Mouse (Mus musculus): Measurements from ENCODE around the gene Nacc2.

The Nacc2 gene

GRCm38 (mm10) chr2:26091771-26092393 is 31.1 kb downstream of the Nacc2 start:
- DNase-seq, result peak; percentile 14

- no peak for DNase-seq
Observed at GRCm38 (mm10) chr2:26090876-26091770, 31.9 kb downstream of the Nacc2 start.

- no peak for DNase-seq
Observed at GRCm38 (mm10) chr2:26089005-26089404, 34.0 kb downstream of the Nacc2 start.

GRCm38 (mm10) chr2:26086926-26087600 is 36.0 kb downstream of the Nacc2 start:
- no peak for DNase-seq

GRCm38 (mm10) chr2:26086505-26086904 is 36.5 kb downstream of the Nacc2 start:
- DNase-seq, result no peak

- DNase-seq, result no peak
Observed at GRCm38 (mm10) chr2:26082883-26083282, 40.1 kb downstream of the Nacc2 start.

GRCm38 (mm10) chr2:26080830-26081229 is 42.2 kb downstream of the Nacc2 start:
- no peak for DNase-seq

- no peak for DNase-seq
Observed at GRCm38 (mm10) chr2:26079409-26079808, 43.6 kb downstream of the Nacc2 start.

GRCm38 (mm10) chr2:26077068-26077467 is 46.0 kb downstream of the Nacc2 start:
- no peak for DNase-seq

- DNase-seq, result no peak
Observed at GRCm38 (mm10) chr2:26076121-26076520, 46.9 kb downstream of the Nacc2 start.

GRCm38 (mm10) chr2:26074551-26074950 is 48.5 kb downstream of the Nacc2 start:
- DNase-seq, result no peak

- no peak for DNase-seq
Observed at GRCm38 (mm10) chr2:26068592-26068991, 54.4 kb downstream of the Nacc2 start.

GRCm38 (mm10) chr2:26068175-26068574 is 54.8 kb downstream of the Nacc2 start:
- DNase-seq, result no peak

- DNase-seq, result no peak
Observed at GRCm38 (mm10) chr2:26066527-26066926, 56.5 kb downstream of the Nacc2 start.

GRCm38 (mm10) chr2:26062742-26063427 is 60.1 kb downstream of the Nacc2 start:
- DNase-seq, result no peak

GRCm38 (mm10) chr2:26062241-26062640 is 60.8 kb downstream of the Nacc2 start:
- no peak for DNase-seq

- no peak for DNase-seq
Observed at GRCm38 (mm10) chr2:26061018-26061666, 61.9 kb downstream of the Nacc2 start.

GRCm38 (mm10) chr2:26057053-26057452 is 66.0 kb downstream of the Nacc2 start:
- DNase-seq, result no peak

- no peak for DNase-seq
Observed at GRCm38 (mm10) chr2:26056226-26056625, 66.8 kb downstream of the Nacc2 start.

GRCm38 (mm10) chr2:26055747-26056102 is 67.3 kb downstream of the Nacc2 start:
- DNase-seq, result no peak

GRCm38 (mm10) chr2:26055046-26055746 is 67.8 kb downstream of the Nacc2 start:
- peak; percentile 73 for DNase-seq

GRCm38 (mm10) chr2:26052806-26053205 is 70.2 kb downstream of the Nacc2 start:
- no peak for DNase-seq
